Mouse (Mus musculus) liver, embryonic 12.5 days (tissue): ENCODE results near the gene Fbxo34. TPM values are rescaled to one million over a fixed set of nuclear protein-coding genes. Genes with fewer than 3 reads are reported as not detected.
A peak's percentile ranks its signal among the peaks of the same experiment; 100 is the strongest.

Experiments used
- ATAC-seq: fragments of 200-750 bp; cut with Nextera tagmentation; 2 replicates; pipeline ENCODE4 v1.8.0; 2017; ENCODE audit warnings: moderate number of reproducible peaks, mild to moderate bottlenecking, moderate library complexity
- H3K27ac ChIP-seq: fragments of 300-500 bp; sonication (generic); 2 replicates; pipeline ENCODE4 v1.5.1; 2016; ENCODE audit warnings: mild to moderate bottlenecking
- H3K27me3 ChIP-seq: fragments of 300-500 bp; sonication (generic); replicated peaks from 2 replicates; pipeline ENCODE4 v1.6.1; 2016; ENCODE audit warnings: mild to moderate bottlenecking, moderate library complexity
- H3K36me3 ChIP-seq: fragments of 300-500 bp; sonication (generic); 2 replicates; pipeline ENCODE4 v1.6.1; 2016; ENCODE audit warnings: mild to moderate bottlenecking, moderate library complexity
- H3K4me1 ChIP-seq: fragments of 300-500 bp; sonication (generic); 2 replicates; pipeline ENCODE4 v1.6.1; 2016
- H3K4me2 ChIP-seq: fragments of 300-500 bp; sonication (generic); 2 replicates; pipeline ENCODE4 v1.6.1; 2016; ENCODE audit warnings: mild to moderate bottlenecking, moderate library complexity
- H3K4me3 ChIP-seq: fragments of 300-500 bp; sonication (generic); 2 replicates; pipeline ENCODE4 v1.5.1; 2016; ENCODE audit warnings: mild to moderate bottlenecking, moderate library complexity
- H3K9ac ChIP-seq: fragments of 300-500 bp; sonication (generic); 2 replicates; pipeline ENCODE4 v1.6.1; 2016; ENCODE audit warnings: mild to moderate bottlenecking, moderate library complexity
- H3K9me3 ChIP-seq: fragments of 300-500 bp; sonication (generic); replicated peaks from 2 replicates; pipeline ENCODE4 v1.6.1; 2016; ENCODE audit warnings: mild to moderate bottlenecking, moderate library complexity
- WGBS: fragments of 180-500 bp; shearing (Covaris S2); methylation state at CpG from one replicate; pipeline ENCODE4 v1.1.7; 2016; ENCODE audit not compliant: insufficient replicate concordance; 5-methylcytosine and 5-hydroxymethylcytosine counted together
- polyA plus RNA-seq: library from polyadenylated mRNA; unstranded; fragments of >200 nt; fragmentation: Nextera tagmentation; extraction: Ambion mirVana; gene quantifications from 2 replicates; pipeline ENCODE4 v1.2.1, GENCODE M21; 2016

The Fbxo34 gene
- polyA plus RNA-seq, 1 experiment from 2014 or later = 36.4 TPM

DNA sequence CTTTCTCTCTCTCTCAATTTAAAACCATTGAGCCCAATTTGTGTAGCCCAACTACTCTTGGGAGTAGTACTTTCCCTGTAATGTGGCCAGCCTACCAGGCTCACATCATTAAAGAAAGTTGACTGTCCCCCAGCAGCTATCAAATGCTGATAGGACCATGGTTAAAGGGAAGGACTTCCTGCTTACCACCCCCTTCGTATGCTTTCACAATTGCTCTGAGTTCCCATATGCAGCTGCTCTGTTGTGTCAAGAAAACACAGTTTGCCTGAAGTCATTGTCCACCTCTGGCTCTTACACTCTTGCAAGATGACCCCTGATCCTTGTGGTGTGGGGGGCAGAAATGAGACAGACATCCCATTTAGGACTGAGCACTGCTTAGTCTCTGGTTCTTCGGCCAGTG is 5.3 kb upstream of the Fbxo34 start:
- Histone ChIP-seq H3K9me3 (no peaks in the 10 kb centered on the region), H3K4me1 (no peaks in the 10 kb centered on the region), H3K4me3 (no peak overlapping the region), H3K9ac (no peak overlapping the region; the same call in 1 of the 2 replicates), H3K36me3 (no peaks in the 10 kb centered on the region), H3K27me3 (no peaks in the 10 kb centered on the region), H3K27ac (no peak overlapping the region), H3K4me2 (no peak overlapping the region)
- 29% methylated on average over 2 of the region's 2 CpGs for WGBS
- ATAC-seq = no peak

DNA sequence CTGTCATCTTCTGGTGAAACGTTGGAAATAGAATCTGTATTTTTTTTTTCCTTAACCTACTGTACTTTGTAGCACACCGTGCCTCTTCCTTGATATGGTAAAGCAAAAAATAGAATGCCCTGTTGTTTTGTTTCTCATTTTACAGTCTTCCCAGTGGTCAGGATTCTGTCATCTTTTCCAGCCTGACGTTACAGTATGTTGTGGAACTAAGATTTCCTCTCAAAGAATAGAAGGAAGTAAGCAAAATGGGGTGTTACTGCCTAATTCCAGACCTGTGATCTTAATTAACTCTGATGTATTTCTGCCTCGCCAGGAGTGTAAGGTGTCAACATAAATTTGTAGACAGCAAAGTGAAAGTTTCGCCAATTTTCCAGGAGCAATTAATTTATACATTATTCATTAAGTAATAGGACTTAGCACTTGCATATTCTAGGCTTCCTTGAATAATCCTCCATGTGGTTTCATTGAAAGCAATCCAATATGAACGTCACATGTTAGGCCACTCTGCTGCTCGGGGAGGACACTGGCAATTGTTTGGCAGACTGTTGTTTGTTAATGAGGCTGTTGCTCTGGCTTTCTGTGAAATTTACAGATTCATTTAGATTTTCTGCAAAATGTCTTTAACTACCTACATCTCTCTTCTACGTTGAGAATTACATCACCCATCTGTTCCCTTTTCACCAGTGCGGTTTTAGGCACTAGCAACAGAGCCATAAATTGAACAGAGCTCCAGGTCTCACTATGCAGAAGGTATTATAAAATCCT is 4.7 kb upstream of the Fbxo34 start:
- no peak overlapping the region for H3K4me2 ChIP-seq
- H3K9ac ChIP-seq = no peak overlapping the region
- no peak overlapping the region for H3K27ac ChIP-seq
- ATAC-seq = no peak
- no peaks in the 10 kb centered on the region for H3K36me3 ChIP-seq
- H3K27me3 ChIP-seq = no peaks in the 10 kb centered on the region
- no peaks in the 10 kb centered on the region for H3K4me1 ChIP-seq
- no peak overlapping the region for H3K4me3 ChIP-seq
- H3K9me3 ChIP-seq = no peaks in the 10 kb centered on the region
- 54% methylated on average over 9 of the region's 9 CpGs for WGBS

DNA sequence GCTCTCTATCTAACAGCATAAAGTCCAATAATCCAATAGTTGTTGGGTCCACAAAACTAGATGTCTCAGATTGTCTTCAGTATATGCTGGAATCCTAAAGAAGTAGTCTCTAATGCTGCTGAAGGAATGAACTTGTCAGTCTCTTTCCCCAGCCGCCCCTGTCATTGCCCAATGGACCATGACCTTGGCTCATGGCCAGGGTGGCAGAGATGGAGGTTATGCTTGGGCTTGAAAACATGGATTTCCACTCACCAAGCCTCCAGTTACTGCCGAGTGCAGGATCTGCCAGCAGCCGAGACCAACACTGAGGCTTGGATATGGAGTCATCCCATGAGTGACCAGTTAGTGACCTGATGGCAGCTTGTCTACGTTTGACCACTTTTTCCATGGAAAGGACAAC is 9.3 kb downstream of the Fbxo34 start:
- Histone ChIP-seq H3K9ac (no peak overlapping the region), H3K4me3 (no peak overlapping the region), H3K4me1 (no peaks in the 10 kb centered on the region), H3K36me3 (no peaks in the 10 kb centered on the region), H3K9me3 (no peaks in the 10 kb centered on the region), H3K27me3 (peaks cover 8% of the 10 kb centered on the region), H3K4me2 (no peak overlapping the region), H3K27ac (no peak overlapping the region)
- WGBS = 63% methylated on average over 4 of the region's 4 CpGs
- ATAC-seq = no peak

DNA sequence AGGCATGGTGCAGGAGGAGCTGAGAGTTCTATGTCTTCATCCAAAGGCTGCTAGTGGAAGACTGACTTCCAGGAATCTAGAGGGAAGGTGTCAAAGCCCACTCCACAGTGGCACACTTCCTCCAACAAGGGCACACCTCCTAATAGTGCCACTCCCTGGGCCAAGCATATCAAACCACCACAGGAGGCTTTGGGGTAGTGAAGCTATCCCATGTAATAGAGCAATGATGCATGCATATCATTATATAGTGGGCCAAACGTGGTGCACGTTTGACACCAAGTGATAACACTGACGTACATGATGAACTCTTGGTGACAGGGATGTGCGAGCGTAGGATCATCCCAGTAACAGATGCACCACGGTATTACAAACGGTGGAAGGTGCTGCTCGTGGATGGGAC is 11.8 kb downstream of the Fbxo34 start:
- no peak overlapping the region for H3K9ac ChIP-seq
- no peaks in the 10 kb centered on the region for H3K9me3 ChIP-seq
- no peak overlapping the region for H3K4me3 ChIP-seq
- WGBS = 56% methylated on average over 8 of the region's 8 CpGs
- peaks cover 23% of the 10 kb centered on the region for H3K27me3 ChIP-seq
- ATAC-seq = peak; percentile 58; the same call in 1 of the 2 replicates
- H3K4me2 ChIP-seq = no peak overlapping the region
- H3K36me3 ChIP-seq = no peaks in the 10 kb centered on the region
- 0 out of 2 replicates have a peak, but pooled peaks cover 3% of the 10 kb centered on the region for H3K4me1 ChIP-seq
- H3K27ac ChIP-seq = no peak overlapping the region

DNA sequence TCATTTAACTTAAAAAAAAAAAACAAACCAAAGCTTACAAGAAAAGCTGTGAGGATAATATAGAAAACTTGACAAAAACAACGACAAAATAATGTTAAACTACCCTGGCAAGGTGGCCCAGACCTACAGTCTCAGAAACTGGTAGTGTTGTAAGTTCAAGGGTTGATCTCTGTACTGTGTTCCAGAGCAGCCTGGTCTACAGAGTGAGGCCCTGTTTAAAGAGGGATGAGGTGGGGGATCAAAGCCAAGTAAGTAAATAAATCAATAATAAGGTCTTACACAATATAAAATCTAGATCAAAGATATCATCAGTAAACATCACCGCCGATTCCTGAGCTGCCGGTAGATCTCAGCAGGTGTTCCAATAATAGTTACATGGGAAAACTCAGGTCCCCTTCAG is 12.2 kb downstream of the Fbxo34 start:
- 0 out of 2 replicates have a peak, but pooled peaks cover 3% of the 10 kb centered on the region for H3K4me1 ChIP-seq
- no peak overlapping the region for H3K4me2 ChIP-seq
- no peak overlapping the region for H3K4me3 ChIP-seq
- H3K27me3 ChIP-seq = peaks cover 28% of the 10 kb centered on the region
- H3K9ac ChIP-seq = no peak overlapping the region
- 70% methylated on average over 4 of the region's 4 CpGs for WGBS
- no peak overlapping the region for H3K27ac ChIP-seq
- H3K36me3 ChIP-seq = no peaks in the 10 kb centered on the region
- no peak; the same call in 1 of the 2 replicates for ATAC-seq
- no peaks in the 10 kb centered on the region for H3K9me3 ChIP-seq

DNA sequence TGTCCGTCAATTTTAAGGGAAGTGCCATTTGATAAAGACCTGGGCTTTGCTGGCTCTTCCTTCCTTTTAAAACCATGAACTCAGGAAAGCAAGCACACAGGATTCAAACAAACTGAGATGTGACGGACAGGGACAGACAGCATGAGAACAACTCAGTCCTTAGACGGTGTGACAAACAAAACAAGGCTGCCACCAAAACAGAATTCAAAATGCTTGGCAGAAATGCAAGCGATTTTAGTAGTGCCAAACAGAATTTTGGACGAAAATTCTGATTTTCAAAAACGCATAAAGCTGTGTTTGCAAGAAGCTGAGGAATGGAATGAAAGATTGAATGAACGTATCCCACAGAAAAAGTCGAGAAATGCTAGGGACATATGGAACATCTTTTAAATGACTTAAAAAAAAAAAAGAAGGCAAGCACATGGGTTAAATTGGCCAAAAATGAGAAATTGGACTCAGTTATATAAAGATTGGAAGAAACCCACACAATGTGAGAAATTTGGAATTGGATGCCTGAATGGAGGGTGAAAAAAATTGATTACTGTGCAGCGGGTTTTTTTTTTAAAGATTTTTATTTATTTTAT is 12.7 kb downstream of the Fbxo34 start:
- no peak overlapping the region for H3K9ac ChIP-seq
- no peaks in the 10 kb centered on the region for H3K9me3 ChIP-seq
- 0 out of 2 replicates have a peak, but pooled peaks cover 3% of the 10 kb centered on the region for H3K4me1 ChIP-seq
- H3K27ac ChIP-seq = no peak overlapping the region
- no peak overlapping the region for H3K4me2 ChIP-seq
- ATAC-seq = no peak
- no peak overlapping the region for H3K4me3 ChIP-seq
- H3K36me3 ChIP-seq = no peaks in the 10 kb centered on the region
- peaks cover 29% of the 10 kb centered on the region for H3K27me3 ChIP-seq
- WGBS = 56% methylated on average over 9 of the region's 9 CpGs

DNA sequence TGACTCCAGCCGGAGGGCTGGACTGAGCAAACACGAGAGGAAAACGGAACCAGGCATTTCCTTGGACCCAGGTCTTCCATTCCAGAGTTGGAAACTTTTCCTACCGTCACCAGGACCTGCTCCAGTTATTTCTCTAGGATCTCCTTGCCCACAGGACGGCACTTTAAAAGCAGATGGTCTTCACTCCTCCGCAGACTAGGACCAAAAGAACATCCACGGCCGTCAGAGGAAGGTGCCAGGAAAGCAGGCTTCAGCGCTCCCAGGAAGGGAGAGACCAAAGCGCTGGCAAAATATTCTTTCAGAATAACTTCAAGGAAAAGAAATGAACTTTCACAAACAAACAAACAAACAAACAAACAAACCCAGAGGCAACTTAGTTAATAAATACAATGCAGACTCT is 14.2 kb downstream of the Fbxo34 start:
- Histone ChIP-seq H3K9ac (no peak overlapping the region), H3K4me3 (no peak overlapping the region), H3K9me3 (no peaks in the 10 kb centered on the region), H3K36me3 (no peaks in the 10 kb centered on the region), H3K27ac (no peak overlapping the region), H3K4me1 (0 out of 2 replicates have a peak, but pooled peaks cover 3% of the 10 kb centered on the region), H3K4me2 (no peak overlapping the region), H3K27me3 (peaks cover 29% of the 10 kb centered on the region)
- no peak for ATAC-seq
- WGBS = 61% methylated on average over 10 of the region's 10 CpGs

DNA sequence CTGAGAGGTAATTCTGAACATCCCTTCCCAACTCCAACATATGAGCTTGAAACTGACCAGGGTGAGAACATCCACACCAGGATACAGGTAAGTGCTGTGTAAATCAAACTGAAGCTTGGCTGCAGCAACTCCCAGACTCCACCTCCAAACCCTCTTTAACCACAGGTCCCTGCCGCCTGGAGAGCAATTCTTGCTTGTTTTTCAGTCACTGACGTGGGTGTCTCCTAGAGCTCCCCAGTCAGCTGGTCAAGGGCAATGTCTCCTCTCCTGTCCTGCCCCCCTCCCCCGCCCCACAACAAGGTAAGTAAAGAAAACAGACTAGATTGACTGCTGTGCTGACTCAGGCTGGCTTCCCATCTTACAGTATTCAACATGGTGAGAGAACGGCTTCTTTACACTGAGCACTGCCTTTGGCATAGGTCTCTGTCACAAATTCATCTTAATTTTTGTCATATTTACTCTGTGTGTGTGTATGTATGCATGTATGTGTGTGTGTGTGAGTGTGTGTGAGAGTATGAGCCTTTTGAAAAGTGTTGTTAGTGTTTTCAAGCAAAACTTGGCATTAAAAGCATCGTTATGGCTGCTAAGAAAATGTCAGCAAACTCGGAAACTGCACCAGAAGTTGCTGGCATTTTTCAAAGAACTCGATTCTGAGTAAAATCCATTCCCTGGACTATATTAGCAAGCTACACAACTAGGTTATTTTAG is 15.4 kb downstream of the Fbxo34 start:
- no peak overlapping the region for H3K4me2 ChIP-seq
- H3K4me3 ChIP-seq = no peak overlapping the region
- H3K9ac ChIP-seq = no peak overlapping the region
- 0 out of 2 replicates have a peak, but pooled peaks cover 3% of the 10 kb centered on the region for H3K4me1 ChIP-seq
- H3K9me3 ChIP-seq = no peaks in the 10 kb centered on the region
- ATAC-seq = no peak
- H3K27ac ChIP-seq = no peak overlapping the region
- 38% methylated on average over 7 of the region's 7 CpGs for WGBS
- H3K36me3 ChIP-seq = no peaks in the 10 kb centered on the region
- peaks cover 29% of the 10 kb centered on the region for H3K27me3 ChIP-seq

DNA sequence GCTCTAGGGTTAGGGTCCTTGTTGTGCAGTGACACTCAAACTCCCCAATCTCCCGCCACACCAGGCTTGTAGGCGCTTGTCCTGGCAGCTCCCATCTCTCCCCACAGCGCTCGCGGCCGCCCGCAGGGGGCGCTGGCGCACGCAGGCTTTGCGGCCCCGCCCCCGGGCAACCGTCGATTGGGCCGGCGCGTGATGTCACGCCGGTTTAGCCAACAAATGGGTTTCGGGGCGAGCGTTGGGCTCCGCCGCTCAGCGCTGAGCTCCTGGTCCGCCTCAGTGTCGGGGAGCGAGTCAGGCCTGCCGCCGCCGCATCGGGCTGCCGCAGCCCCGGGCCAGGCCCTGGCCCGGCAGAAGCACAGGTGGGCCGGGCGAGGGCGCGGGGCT is 22.1 kb downstream of the Fbxo34 start:
- peaks cover 22% of the 10 kb centered on the region for H3K36me3 ChIP-seq
- no peaks in the 10 kb centered on the region for H3K9me3 ChIP-seq
- H3K27me3 ChIP-seq = peaks cover 2% of the 10 kb centered on the region
- H3K9ac ChIP-seq = peak overlapping the region; percentile 99
- peak overlapping the region; percentile 98 for H3K27ac ChIP-seq
- peaks cover 41% of the 10 kb centered on the region for H3K4me1 ChIP-seq
- H3K4me2 ChIP-seq = peak overlapping the region; percentile 72
- peak; percentile 89 for ATAC-seq
- peak overlapping the region; percentile 98 for H3K4me3 ChIP-seq
- under 1% methylated on average over 37 of the region's 40 CpGs for WGBS

DNA sequence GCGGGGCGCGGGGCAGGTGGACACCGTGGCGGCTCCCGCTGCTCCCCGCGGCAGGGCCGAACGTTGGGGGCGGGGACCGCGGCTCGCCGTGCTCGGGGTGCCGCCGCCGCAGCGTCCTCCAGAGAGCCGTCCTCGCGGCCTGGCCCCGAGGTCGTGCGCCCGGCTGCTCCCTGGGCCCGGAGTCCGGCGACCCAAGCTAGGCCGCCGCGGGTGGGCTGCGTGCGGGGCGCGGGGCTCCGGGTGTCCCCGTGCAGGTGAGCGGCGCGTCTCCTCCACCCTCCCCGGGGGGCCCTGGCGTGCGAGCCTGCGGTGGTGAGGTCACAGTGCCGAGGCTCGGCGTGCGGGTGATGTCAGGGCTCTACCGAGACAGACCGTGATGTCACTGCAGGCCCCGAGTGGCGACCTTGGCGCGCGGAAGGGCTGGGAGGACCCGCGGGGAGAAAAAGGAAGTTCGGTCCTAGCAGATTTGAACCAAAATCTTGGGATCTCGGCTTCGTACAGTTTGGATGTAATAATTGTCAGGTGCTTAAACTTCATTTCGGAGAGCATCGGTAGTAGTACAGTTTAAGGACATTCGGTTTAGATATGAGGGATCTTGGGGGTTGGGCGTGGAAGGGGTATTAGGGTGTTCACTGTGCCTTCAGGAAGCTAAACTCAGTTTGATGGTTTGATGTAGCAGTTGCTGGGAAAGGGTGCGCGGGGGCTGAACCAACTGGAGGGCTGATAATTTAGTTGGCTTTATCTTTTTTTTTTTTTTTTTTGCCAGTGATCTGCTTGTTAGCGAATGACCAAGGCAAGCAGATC is 22.7 kb downstream of the Fbxo34 start:
- Histone ChIP-seq H3K27ac (peak overlapping the region; percentile 98), H3K4me2 (peak overlapping the region; percentile 72), H3K4me1 (peaks cover 41% of the 10 kb centered on the region), H3K27me3 (no peaks in the 10 kb centered on the region), H3K9ac (peak overlapping the region; percentile 99), H3K4me3 (peak overlapping the region; percentile 98), H3K9me3 (no peaks in the 10 kb centered on the region), H3K36me3 (peaks cover 22% of the 10 kb centered on the region)
- peak; percentile 77 for ATAC-seq
- 1% methylated on average over 50 of the region's 69 CpGs for WGBS

DNA sequence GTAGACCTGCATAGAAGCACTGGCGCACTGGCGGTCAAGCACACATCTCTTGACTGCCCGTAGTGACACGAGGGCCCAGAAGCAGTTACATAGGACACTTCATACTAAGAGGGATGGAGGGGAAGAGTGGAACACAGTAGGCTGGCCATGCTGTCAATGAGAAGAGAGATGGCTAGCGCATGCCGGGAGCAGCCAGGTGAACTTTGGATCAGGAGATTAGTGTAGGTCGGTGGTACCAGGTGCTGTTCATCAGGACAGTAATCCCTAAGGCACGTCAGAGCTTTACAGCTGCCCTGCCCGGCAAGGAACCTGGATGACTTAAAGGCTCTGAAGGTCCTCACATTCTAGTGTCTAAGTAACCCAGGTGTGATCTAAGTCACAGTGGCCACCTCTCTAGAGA is 23.7 kb downstream of the Fbxo34 start:
- Histone ChIP-seq H3K27me3 (no peaks in the 10 kb centered on the region), H3K4me1 (peaks cover 42% of the 10 kb centered on the region), H3K9ac (peak overlapping the region; percentile 99), H3K4me3 (peak overlapping the region; percentile 98), H3K36me3 (peaks cover 22% of the 10 kb centered on the region), H3K4me2 (peak overlapping the region; percentile 72), H3K27ac (peak overlapping the region; percentile 98), H3K9me3 (no peaks in the 10 kb centered on the region)
- 70% methylated on average over 9 of the region's 9 CpGs for WGBS
- ATAC-seq = no peak
